Mouse (Mus musculus): ENCODE results near the gene Calhm6. TPM values are rescaled to one million over a fixed set of nuclear protein-coding genes. Genes with fewer than 3 reads are reported as not detected.

Calhm6 gene
- polyA plus RNA-seq, 1 experiment from 2014 or later: 0.42 TPM

- no peak overlapping the region for H3K27ac ChIP-seq (replicated peaks)
- H3K9me3 ChIP-seq: no peaks in the 10 kb centered on the region
- no peaks in the 10 kb centered on the region for H3K36me3 ChIP-seq
- H3K4me1 ChIP-seq: no peaks in the 10 kb centered on the region
- no peak overlapping the region for H3K9ac ChIP-seq (replicated peaks)
- no peaks in the 10 kb centered on the region for H3K27me3 ChIP-seq
- H3K4me3 ChIP-seq: no peak overlapping the region
- H3K4me2 ChIP-seq (replicated peaks): no peak overlapping the region
- ATAC-seq (replicated peaks): no peak
- WGBS: 65% methylated on average over 2 of the region's 2 CpGs
These were observed 32.6 kb downstream of the Calhm6 start for GRCm38 (mm10) chr10:34095147-34095546.

- Histone ChIP-seq H3K27me3 (no peaks in the 10 kb centered on the region), H3K4me3 (no peak overlapping the region), H3K27ac (replicated peaks) (no peak overlapping the region), H3K9ac (replicated peaks) (no peak overlapping the region), H3K36me3 (no peaks in the 10 kb centered on the region), H3K4me1 (no peaks in the 10 kb centered on the region), H3K9me3 (no peaks in the 10 kb centered on the region), H3K4me2 (replicated peaks) (no peak overlapping the region)
- no peak; the same call in 1 of the 2 replicates for ATAC-seq (replicated peaks)
- WGBS: 76% methylated on average over 5 of the region's 5 CpGs
These were observed 35.9 kb downstream of the Calhm6 start for GRCm38 (mm10) chr10:34091888-34092287.

GRCm38 (mm10) chr10:34090481-34090880 is 37.3 kb downstream of the Calhm6 start:
- Histone ChIP-seq H3K36me3 (no peaks in the 10 kb centered on the region), H3K27me3 (no peaks in the 10 kb centered on the region), H3K27ac (replicated peaks) (no peak overlapping the region), H3K9ac (replicated peaks) (no peak overlapping the region), H3K4me1 (no peaks in the 10 kb centered on the region), H3K4me2 (replicated peaks) (no peak overlapping the region), H3K4me3 (no peak overlapping the region), H3K9me3 (no peaks in the 10 kb centered on the region)
- ATAC-seq (replicated peaks): no peak
- WGBS: 91% methylated on average over 1 of the region's 1 CpGs

- Histone ChIP-seq H3K9ac (replicated peaks) (no peak overlapping the region), H3K9me3 (no peaks in the 10 kb centered on the region), H3K27me3 (no peaks in the 10 kb centered on the region), H3K27ac (replicated peaks) (no peak overlapping the region), H3K4me2 (replicated peaks) (no peak overlapping the region), H3K36me3 (no peaks in the 10 kb centered on the region), H3K4me3 (no peak overlapping the region), H3K4me1 (no peaks in the 10 kb centered on the region)
- ATAC-seq (replicated peaks): no peak
- 86% methylated on average over 3 of the region's 3 CpGs for WGBS
These were observed 38.3 kb downstream of the Calhm6 start for GRCm38 (mm10) chr10:34089517-34089916.

GRCm38 (mm10) chr10:34088515-34088914 is 39.3 kb downstream of the Calhm6 start:
- no peaks in the 10 kb centered on the region for H3K4me1 ChIP-seq
- no peaks in the 10 kb centered on the region for H3K27me3 ChIP-seq
- no peak overlapping the region for H3K27ac ChIP-seq (replicated peaks)
- ATAC-seq (replicated peaks): no peak
- no peaks in the 10 kb centered on the region for H3K9me3 ChIP-seq
- no peak overlapping the region for H3K4me2 ChIP-seq (replicated peaks)
- no peaks in the 10 kb centered on the region for H3K36me3 ChIP-seq
- no peak overlapping the region for H3K9ac ChIP-seq (replicated peaks)
- WGBS: 77% methylated on average over 2 of the region's 2 CpGs
- no peak overlapping the region for H3K4me3 ChIP-seq

- Histone ChIP-seq H3K36me3 (no peaks in the 10 kb centered on the region), H3K9me3 (no peaks in the 10 kb centered on the region), H3K9ac (replicated peaks) (no peak overlapping the region), H3K4me2 (replicated peaks) (no peak overlapping the region), H3K27ac (replicated peaks) (no peak overlapping the region), H3K4me1 (no peaks in the 10 kb centered on the region), H3K27me3 (no peaks in the 10 kb centered on the region), H3K4me3 (no peak overlapping the region)
- ATAC-seq (replicated peaks): no peak
- WGBS: 86% methylated on average over 1 of the region's 1 CpGs
These were observed 41.3 kb downstream of the Calhm6 start for GRCm38 (mm10) chr10:34086514-34086913.

Other genes starting within 250 kb of the Calhm6 start
- 0.37 and 0.93 TPM in 2 replicates for gene Rsph4a, start 222.9 kb downstream of the Calhm6 start, polyA plus RNA-seq (2015; fragmentation: Nextera tagmentation; extraction: Ambion mirVana)
- 21.0 and 22.8 TPM in 2 replicates for gene Zup1, start 176.7 kb downstream of the Calhm6 start, polyA plus RNA-seq (2015; fragmentation: Nextera tagmentation; extraction: Ambion mirVana)
- 127 and 131 TPM in 2 replicates for gene Rwdd1, start 108.4 kb downstream of the Calhm6 start, polyA plus RNA-seq (2015; fragmentation: Nextera tagmentation; extraction: Ambion mirVana)
- not detected in 2 replicates for gene Trappc3l, start 90.4 kb downstream of the Calhm6 start, polyA plus RNA-seq (2015; fragmentation: Nextera tagmentation; extraction: Ambion mirVana)
- gene Calhm4, start 83.7 kb downstream of the Calhm6 start, polyA plus RNA-seq (2015; fragmentation: Nextera tagmentation; extraction: Ambion mirVana): not detected in 2 replicates
- gene Calhm5, start 31.5 kb downstream of the Calhm6 start, polyA plus RNA-seq (2015; fragmentation: Nextera tagmentation; extraction: Ambion mirVana): 0.31 and 0.37 TPM in 2 replicates
- 4.3 and 4.7 TPM in 2 replicates for gene Dse, start 79.7 kb upstream of the Calhm6 start, polyA plus RNA-seq (2015; fragmentation: Nextera tagmentation; extraction: Ambion mirVana)
- 133 and 134 TPM in 2 replicates for gene Tspyl1, start 154.2 kb upstream of the Calhm6 start, polyA plus RNA-seq (2015; fragmentation: Nextera tagmentation; extraction: Ambion mirVana)
- gene Tspyl4, start 169.5 kb upstream of the Calhm6 start, polyA plus RNA-seq (2015; fragmentation: Nextera tagmentation; extraction: Ambion mirVana): 166 and 196 TPM in 2 replicates